Mouse (Mus musculus) lung, embryonic 15.5 days (tissue): Measurements from ENCODE around the gene Zfp385b. TPM values are rescaled to one million over a fixed set of nuclear protein-coding genes. Genes with fewer than 3 reads are reported as not detected.

ENCODE experiments used
- ATAC-seq: fragments of 200-750 bp; cut with Nextera tagmentation; 2 replicates; pipeline ENCODE4 v1.8.0; 2017; ENCODE audit warnings: moderate number of reproducible peaks, borderline replicate concordance; ENCODE audit not compliant: low FRiP score, low TSS enrichment; ENCODE audit errors: extremely low read depth
- H3K27ac ChIP-seq: fragments of 300-500 bp; sonication (generic); 2 replicates; pipeline ENCODE4 v1.5.1; 2015; ENCODE audit warnings: moderate library complexity, mild to moderate bottlenecking, inconsistent platforms
- H3K27me3 ChIP-seq: fragments of 300-500 bp; sonication (generic); 2 replicates; pipeline ENCODE4 v1.6.1; 2015; ENCODE audit warnings: inconsistent platforms
- H3K36me3 ChIP-seq: fragments of 300-500 bp; sonication (generic); 2 replicates; pipeline ENCODE4 v1.6.1; 2015; ENCODE audit warnings: inconsistent platforms
- H3K4me1 ChIP-seq: fragments of 300-500 bp; sonication (generic); 2 replicates; pipeline ENCODE4 v1.6.1; 2015; ENCODE audit warnings: inconsistent platforms
- H3K4me2 ChIP-seq: fragments of 300-500 bp; sonication (generic); 2 replicates; pipeline ENCODE4 v1.6.1; 2015; ENCODE audit warnings: inconsistent platforms, mild to moderate bottlenecking, moderate library complexity
- H3K4me3 ChIP-seq: fragments of 300-500 bp; sonication (generic); 2 replicates; pipeline ENCODE4 v1.5.1; 2015; ENCODE audit warnings: mild to moderate bottlenecking, inconsistent platforms
- H3K9ac ChIP-seq: fragments of 300-500 bp; sonication (generic); 2 replicates; pipeline ENCODE4 v1.6.1; 2015; ENCODE audit warnings: inconsistent platforms
- H3K9me3 ChIP-seq: fragments of 300-500 bp; sonication (generic); 2 replicates; pipeline ENCODE4 v1.6.1; 2016; ENCODE audit warnings: inconsistent platforms
- WGBS: fragments of 180-500 bp; shearing (Covaris S2); methylation state at CpG from one replicate; pipeline ENCODE4 v1.1.7; 2015; 5-methylcytosine and 5-hydroxymethylcytosine counted together
- polyA plus RNA-seq: library from polyadenylated mRNA; unstranded; fragments of >200 nt; fragmentation: Nextera tagmentation; extraction: Ambion mirVana; gene quantifications from 2 replicates; pipeline ENCODE4 v1.2.1, GENCODE M21; 2015

Gene Zfp385b
- polyA plus RNA-seq, 1 experiment from 2014 or later: 4.9 TPM

- H3K9me3 ChIP-seq: no peaks in the 10 kb centered on the region
- H3K4me3 ChIP-seq: no peak overlapping the region
- H3K9ac ChIP-seq: no peak overlapping the region
- H3K4me1 ChIP-seq: 0 out of 2 replicates have a peak, but pooled peaks cover 3% of the 10 kb centered on the region
- WGBS: 81% methylated on average over 8 of the region's 8 CpGs
- no peak for ATAC-seq
- no peaks in the 10 kb centered on the region for H3K27me3 ChIP-seq
- H3K27ac ChIP-seq: no peak overlapping the region
- H3K4me2 ChIP-seq: no peak overlapping the region
- no peaks in the 10 kb centered on the region for H3K36me3 ChIP-seq
Measured at GRCm38 (mm10) chr2:77444282-77444681, 375.2 kb downstream of the Zfp385b start.

DNA sequence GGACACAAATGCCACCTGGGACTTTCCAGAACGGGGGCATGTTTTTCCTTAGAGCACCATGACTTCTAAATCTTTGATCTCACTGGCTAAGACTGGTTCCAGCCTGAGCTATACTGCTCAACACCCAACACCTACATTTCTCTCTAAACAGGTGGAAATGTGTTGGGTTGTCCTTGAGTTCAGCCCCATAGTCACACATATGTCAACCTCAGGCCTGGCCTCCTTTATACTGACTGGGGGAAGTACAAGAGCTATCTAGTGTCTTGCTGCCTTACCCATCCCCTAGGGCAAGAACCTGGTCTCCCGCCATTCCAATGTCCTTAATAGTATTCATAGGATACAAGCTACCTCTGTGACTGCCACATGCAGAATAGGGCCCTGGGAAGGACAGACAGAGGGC is 378.8 kb downstream of the Zfp385b start:
- H3K4me3 ChIP-seq: no peak overlapping the region
- no peaks in the 10 kb centered on the region for H3K27me3 ChIP-seq
- H3K27ac ChIP-seq: no peak overlapping the region
- no peak overlapping the region for H3K9ac ChIP-seq
- no peaks in the 10 kb centered on the region for H3K4me1 ChIP-seq
- no peak overlapping the region for H3K4me2 ChIP-seq
- no peaks in the 10 kb centered on the region for H3K9me3 ChIP-seq
- ATAC-seq: no peak
- H3K36me3 ChIP-seq: no peaks in the 10 kb centered on the region
- WGBS: 70% methylated on average over 2 of the region's 2 CpGs

DNA sequence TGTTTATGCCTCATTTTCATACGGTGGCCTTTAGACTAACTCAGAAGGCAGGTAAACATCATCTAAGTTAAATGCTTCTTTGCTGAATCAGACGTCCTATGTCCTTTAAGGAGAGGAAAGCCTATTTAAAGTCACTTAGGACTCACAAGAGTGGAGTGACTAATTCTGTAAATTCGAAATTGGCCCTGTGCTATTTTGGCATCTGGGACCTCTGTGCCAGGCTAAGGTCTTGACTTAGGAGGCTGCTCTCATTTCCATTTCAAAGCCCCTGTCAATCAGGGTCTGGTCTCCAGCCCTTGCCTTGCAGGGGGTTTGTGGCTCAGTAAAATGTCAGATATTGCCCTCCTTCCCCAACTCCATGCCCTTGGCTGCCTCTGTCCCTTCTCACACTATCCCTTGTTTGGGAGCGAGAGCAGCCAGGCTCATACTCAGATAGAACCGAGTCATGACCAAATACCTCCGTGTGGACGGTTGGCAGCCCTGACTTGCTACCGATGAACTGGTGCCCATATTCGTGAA is 383.1 kb downstream of the Zfp385b start:
- Histone ChIP-seq H3K4me3 (no peak overlapping the region), H3K4me1 (no peaks in the 10 kb centered on the region), H3K9ac (no peak overlapping the region), H3K4me2 (no peak overlapping the region), H3K27ac (no peak overlapping the region), H3K36me3 (no peaks in the 10 kb centered on the region), H3K9me3 (no peaks in the 10 kb centered on the region), H3K27me3 (no peaks in the 10 kb centered on the region)
- 76% methylated on average over 9 of the region's 9 CpGs for WGBS
- no peak for ATAC-seq

DNA sequence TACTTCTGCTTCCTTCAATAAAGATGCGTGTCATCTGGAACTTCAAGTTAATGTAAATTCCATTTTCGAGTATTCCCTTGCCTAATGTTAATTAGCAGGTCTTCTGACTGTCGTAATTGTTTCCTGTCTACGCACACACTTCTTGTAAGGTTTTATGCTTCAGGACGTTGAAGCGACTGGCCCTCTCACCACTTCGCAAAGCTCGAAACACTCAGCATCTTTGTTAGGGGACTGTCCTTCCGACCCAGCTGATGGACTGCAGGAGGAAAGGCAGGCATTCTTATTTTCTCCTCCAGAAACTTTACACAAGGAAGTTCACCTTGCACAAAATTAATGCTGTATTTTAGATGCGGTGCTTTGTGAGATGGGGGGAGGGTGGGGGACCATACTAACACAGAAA is 400.0 kb downstream of the Zfp385b start:
- Histone ChIP-seq H3K9me3 (no peaks in the 10 kb centered on the region), H3K4me3 (no peak overlapping the region), H3K9ac (no peak overlapping the region), H3K4me2 (no peak overlapping the region), H3K27me3 (no peaks in the 10 kb centered on the region), H3K27ac (no peak overlapping the region), H3K36me3 (no peaks in the 10 kb centered on the region), H3K4me1 (no peaks in the 10 kb centered on the region)
- no peak for ATAC-seq
- 67% methylated on average over 10 of the region's 10 CpGs for WGBS

DNA sequence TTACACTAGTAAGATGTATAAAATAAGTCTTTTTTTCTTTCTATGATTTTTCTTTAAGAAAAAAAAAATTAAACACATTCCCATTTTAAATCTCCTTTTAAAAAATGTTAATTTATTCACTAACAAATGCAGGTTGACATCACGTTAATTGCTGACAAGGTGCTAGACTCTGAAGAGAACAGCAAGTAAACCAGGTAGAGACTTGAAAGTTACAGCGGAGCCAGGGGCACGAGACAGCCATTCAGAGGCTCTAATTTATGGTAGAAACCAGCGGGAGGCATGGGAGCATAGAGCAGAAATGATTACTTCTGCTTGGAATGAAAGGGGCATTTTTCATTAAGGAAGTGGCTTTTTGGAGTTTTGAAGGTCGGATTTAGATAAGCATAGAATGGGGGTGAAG is 401.4 kb downstream of the Zfp385b start:
- 59% methylated on average over 5 of the region's 5 CpGs for WGBS
- no peak overlapping the region for H3K9ac ChIP-seq
- H3K4me1 ChIP-seq: no peaks in the 10 kb centered on the region
- H3K36me3 ChIP-seq: no peaks in the 10 kb centered on the region
- no peaks in the 10 kb centered on the region for H3K9me3 ChIP-seq
- no peak overlapping the region for H3K4me2 ChIP-seq
- no peak overlapping the region for H3K4me3 ChIP-seq
- H3K27me3 ChIP-seq: no peaks in the 10 kb centered on the region
- no peak overlapping the region for H3K27ac ChIP-seq
- ATAC-seq: no peak

- no peak overlapping the region for H3K9ac ChIP-seq
- H3K27ac ChIP-seq: no peak overlapping the region
- H3K27me3 ChIP-seq: no peaks in the 10 kb centered on the region
- no peaks in the 10 kb centered on the region for H3K4me1 ChIP-seq
- no peak overlapping the region for H3K4me2 ChIP-seq
- no peak overlapping the region for H3K4me3 ChIP-seq
- H3K9me3 ChIP-seq: no peaks in the 10 kb centered on the region
- ATAC-seq: no peak
- H3K36me3 ChIP-seq: no peaks in the 10 kb centered on the region
- WGBS: 90% methylated on average over 9 of the region's 9 CpGs
Measured at GRCm38 (mm10) chr2:77412171-77412570, 407.3 kb downstream of the Zfp385b start.

- ATAC-seq: no peak
- Histone ChIP-seq H3K9me3 (no peaks in the 10 kb centered on the region), H3K4me3 (no peak overlapping the region), H3K27ac (no peak overlapping the region), H3K36me3 (no peaks in the 10 kb centered on the region), H3K4me2 (no peak overlapping the region), H3K4me1 (no peaks in the 10 kb centered on the region), H3K9ac (no peak overlapping the region), H3K27me3 (no peaks in the 10 kb centered on the region)
- 86% methylated on average over 13 of the region's 13 CpGs for WGBS
Measured at GRCm38 (mm10) chr2:77411612-77412011, 407.8 kb downstream of the Zfp385b start.

GRCm38 (mm10) chr2:77409521-77410135 is 409.8 kb downstream of the Zfp385b start:
- Histone ChIP-seq H3K4me2 (no peak overlapping the region), H3K27me3 (no peaks in the 10 kb centered on the region), H3K9me3 (no peaks in the 10 kb centered on the region), H3K4me1 (no peaks in the 10 kb centered on the region), H3K27ac (no peak overlapping the region), H3K36me3 (no peaks in the 10 kb centered on the region), H3K9ac (no peak overlapping the region), H3K4me3 (no peak overlapping the region)
- ATAC-seq: no peak
- 53% methylated on average over 5 of the region's 5 CpGs for WGBS

DNA sequence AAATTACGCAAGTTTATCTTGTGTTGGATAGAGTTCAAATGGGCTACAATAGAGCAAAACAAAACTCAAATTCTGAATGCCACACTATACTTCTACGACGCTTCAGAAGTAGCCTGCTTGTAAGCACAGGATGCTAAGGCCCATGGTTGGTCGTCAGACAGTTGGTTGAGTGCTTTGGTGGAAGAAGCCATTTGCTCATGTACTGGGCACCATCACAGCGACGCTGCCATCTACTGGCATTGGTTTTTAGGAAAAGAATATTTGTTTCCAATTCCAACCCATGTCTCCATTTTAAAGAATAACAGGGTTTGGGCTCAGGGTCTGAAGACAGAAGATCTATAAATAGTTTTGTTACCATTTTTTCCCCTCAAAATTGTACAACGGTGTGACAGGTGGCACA is 410.5 kb downstream of the Zfp385b start:
- no peaks in the 10 kb centered on the region for H3K9me3 ChIP-seq
- no peaks in the 10 kb centered on the region for H3K27me3 ChIP-seq
- H3K4me2 ChIP-seq: no peak overlapping the region
- no peak overlapping the region for H3K27ac ChIP-seq
- no peaks in the 10 kb centered on the region for H3K4me1 ChIP-seq
- WGBS: 67% methylated on average over 7 of the region's 7 CpGs
- H3K9ac ChIP-seq: no peak overlapping the region
- H3K4me3 ChIP-seq: no peak overlapping the region
- H3K36me3 ChIP-seq: no peaks in the 10 kb centered on the region
- no peak for ATAC-seq

GRCm38 (mm10) chr2:77402329-77402728 is 417.1 kb downstream of the Zfp385b start:
- Histone ChIP-seq H3K4me2 (peak overlapping the region; percentile 55), H3K9ac (no peak overlapping the region), H3K36me3 (no peaks in the 10 kb centered on the region), H3K4me3 (peak overlapping the region; percentile 21), H3K27ac (no peak overlapping the region), H3K4me1 (peaks cover 9% of the 10 kb centered on the region; the same call in 1 of the 2 replicates), H3K27me3 (no peaks in the 10 kb centered on the region), H3K9me3 (no peaks in the 10 kb centered on the region)
- no peak for ATAC-seq
- WGBS: 29% methylated on average over 13 of the region's 13 CpGs

DNA sequence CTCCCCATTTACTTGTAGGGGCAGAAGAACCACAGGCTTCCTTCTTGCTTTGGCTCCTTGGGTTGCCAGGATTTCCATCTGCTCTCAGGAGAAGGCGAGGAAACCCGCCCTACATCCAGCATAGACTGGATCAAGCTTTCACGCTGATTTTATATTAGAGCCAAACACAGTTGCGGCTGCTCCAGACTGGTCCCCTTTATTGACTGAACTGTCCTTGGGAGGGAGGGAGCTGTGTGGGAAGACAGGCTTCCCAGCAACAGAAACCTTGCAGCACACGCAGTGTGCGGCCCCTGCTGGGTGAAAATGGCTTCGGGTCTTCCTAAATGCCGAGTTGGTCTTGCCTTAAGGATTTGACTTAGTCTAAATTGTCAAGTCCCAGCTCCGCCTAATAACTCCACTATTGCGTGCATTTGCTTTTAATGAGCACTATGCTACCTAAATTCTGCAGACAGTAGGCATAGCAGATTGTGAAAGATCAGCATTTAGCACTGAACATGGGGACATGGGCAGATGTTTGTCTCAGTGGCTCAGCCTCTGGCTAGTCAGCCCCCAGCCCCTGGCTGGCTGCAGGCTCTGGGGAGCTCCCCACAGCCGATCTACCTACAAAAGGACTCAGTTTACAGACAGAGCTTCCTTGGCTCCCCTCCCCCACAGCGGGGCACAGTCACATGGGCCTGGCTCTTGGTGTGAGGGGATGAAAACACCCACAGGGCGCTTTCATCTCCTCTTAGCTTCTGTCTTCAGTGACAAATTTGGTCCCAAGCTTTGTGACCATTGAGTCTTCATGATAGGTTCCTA is 417.8 kb downstream of the Zfp385b start:
- H3K27ac ChIP-seq: no peak overlapping the region
- no peaks in the 10 kb centered on the region for H3K27me3 ChIP-seq
- no peaks in the 10 kb centered on the region for H3K36me3 ChIP-seq
- H3K4me1 ChIP-seq: peaks cover 9% of the 10 kb centered on the region; the same call in 1 of the 2 replicates
- H3K9me3 ChIP-seq: no peaks in the 10 kb centered on the region
- WGBS: 10% methylated on average over 13 of the region's 13 CpGs
- no peak overlapping the region for H3K9ac ChIP-seq
- peak overlapping the region; percentile 55 for H3K4me2 ChIP-seq
- H3K4me3 ChIP-seq: peak overlapping the region; percentile 21
- ATAC-seq: peak; percentile 35; the same call in 1 of the 2 replicates

- H3K4me3 ChIP-seq: no peak overlapping the region
- no peak overlapping the region for H3K4me2 ChIP-seq
- no peak overlapping the region for H3K9ac ChIP-seq
- no peaks in the 10 kb centered on the region for H3K27me3 ChIP-seq
- no peaks in the 10 kb centered on the region for H3K36me3 ChIP-seq
- H3K9me3 ChIP-seq: no peaks in the 10 kb centered on the region
- ATAC-seq: no peak
- no peaks in the 10 kb centered on the region for H3K4me1 ChIP-seq
- WGBS: 84% methylated on average over 7 of the region's 7 CpGs
- H3K27ac ChIP-seq: no peak overlapping the region
Measured at GRCm38 (mm10) chr2:77393881-77394280, 425.6 kb downstream of the Zfp385b start.
